Mouse (Mus musculus): ENCODE data around the gene Borcs8.

GRCm38 (mm10) chr8:70128435-70128834 is 10.9 kb upstream of the Borcs8 start:
- TF ChIP-seq GATA1 (IDR thresholded peaks at IDR 0.05; ENCODE audit: low read length) (no peak), TAL1 (IDR thresholded peaks at IDR 0.05; ENCODE audit: low read length) (no peak)
